Mouse (Mus musculus) cortical plate, adult 2 months (tissue): Measurements from ENCODE around the gene Rrnad1.

ENCODE experiments used
- CTCF ChIP-seq: fragments of 200-500 bp; IDR thresholded peaks from 2 replicates; pipeline ENCODE4 v1.5.1; 2011; ENCODE audit warnings: mild to moderate bottlenecking, control low read depth, low read length; ENCODE audit not compliant: insufficient read depth; ENCODE audit errors: extremely low read depth
- POLR2A ChIP-seq: fragments of 200-500 bp; IDR thresholded peaks from 2 replicates; pipeline ENCODE4 v1.6.1; 2011; ENCODE audit warnings: mild to moderate bottlenecking, low read length, control low read depth; ENCODE audit not compliant: insufficient read depth; ENCODE audit errors: extremely low read depth

GRCm38 (mm10) chr3:87916990-87917389 lies 13.5 kb downstream of the Rrnad1 start:
- TF ChIP-seq CTCF (no peak), POLR2A (no peak)
